Mouse (Mus musculus): ENCODE measurements at regions not wholly inside any gene's neighbourhood (a gene's known extent, or its start where the extent isn't known, plus 50 kb on each side); places are given as distances from the start of the nearest gene placed in this dataset.

GRCm38 (mm10) chr3:21964438-21964837, 112.0 kb upstream of the Tbl1xr1 start:
- TF ChIP-seq CTCF (IDR thresholded peaks at IDR 0.05; ENCODE audit: extremely low read depth, insufficient read length, insufficient replicate concordance, low read depth, low read length): no peak
- TF ChIP-seq POLR2A (IDR thresholded peaks at IDR 0.05; ENCODE audit: low read depth, low read length): no peak

Data from small intestine, adult 2 months (tissue).